Mouse (Mus musculus) CD4-positive, CD25-positive, alpha-beta regulatory T cell, adult 4 months (primary cell): ENCODE measurements around the gene Cacnb1. TPM values are rescaled to one million over a fixed set of nuclear protein-coding genes. Genes with fewer than 3 reads are reported as not detected.
A peak's percentile ranks its signal among the peaks of the same experiment; 100 is the strongest.

Experiments used
- ATAC-seq: one replicate; pipeline ENCODE4 v1.8.0; 2017
- polyA plus RNA-seq, 2 experiments: library from polyadenylated mRNA; unstranded; fragments of 100-300 nt; shearing (Covaris generic); gene quantifications; one replicate each; pipeline ENCODE4 v1.2.1; 2017

Gene Cacnb1
- 1 to 10 TPM; 1.8 to 2.4 TPM for polyA plus RNA-seq

GRCm38 (mm10) chr11:98022555-98023371 lies at the start of gene Cacnb1:
TSS of gene Cacnb1 (minus strand) at chr11:98023034.
- ATAC-seq, result no peak

GRCm38 (mm10) chr11:98067255-98067654 lies 44.4 kb upstream of the Cacnb1 start:
- no peak for ATAC-seq

GRCm38 (mm10) chr11:98066201-98066600 lies 43.4 kb upstream of the Cacnb1 start:
- ATAC-seq, result no peak

- no peak for ATAC-seq
These were observed 39.2 kb upstream of the Cacnb1 start for GRCm38 (mm10) chr11:98061904-98062562.

- ATAC-seq, result no peak
These were observed 38.6 kb upstream of the Cacnb1 start for GRCm38 (mm10) chr11:98061441-98061840.

GRCm38 (mm10) chr11:98060104-98060692 lies 37.4 kb upstream of the Cacnb1 start:
- no peak for ATAC-seq

GRCm38 (mm10) chr11:98059662-98060061 lies 36.8 kb upstream of the Cacnb1 start:
- ATAC-seq, result no peak

- no peak for ATAC-seq
These were observed 35.2 kb upstream of the Cacnb1 start for GRCm38 (mm10) chr11:98057998-98058397.

- no peak for ATAC-seq
These were observed 34.6 kb upstream of the Cacnb1 start for GRCm38 (mm10) chr11:98057466-98057865.

- no peak for ATAC-seq
These were observed 30.4 kb upstream of the Cacnb1 start, which contains the start of gene Stac2 for GRCm38 (mm10) chr11:98052989-98053834. TSS of gene Stac2 (minus strand) at chr11:98053462.

- peak; percentile 23 for ATAC-seq
These were observed 29.5 kb upstream of the Cacnb1 start for GRCm38 (mm10) chr11:98052129-98052988.

GRCm38 (mm10) chr11:98051611-98052128 lies 28.8 kb upstream of the Cacnb1 start:
- ATAC-seq, result no peak

- no peak for ATAC-seq
These were observed 28.1 kb upstream of the Cacnb1 start for GRCm38 (mm10) chr11:98050940-98051339.

GRCm38 (mm10) chr11:98050520-98050815 lies 27.6 kb upstream of the Cacnb1 start:
- no peak for ATAC-seq

- ATAC-seq, result no peak
These were observed 27.1 kb upstream of the Cacnb1 start for GRCm38 (mm10) chr11:98049672-98050519.

GRCm38 (mm10) chr11:98047745-98048144 lies 24.9 kb upstream of the Cacnb1 start:
- no peak for ATAC-seq

- ATAC-seq, result no peak
These were observed 23.6 kb upstream of the Cacnb1 start for GRCm38 (mm10) chr11:98046466-98046865.

- no peak for ATAC-seq
These were observed 22.8 kb upstream of the Cacnb1 start for GRCm38 (mm10) chr11:98045596-98045995.

GRCm38 (mm10) chr11:98044074-98044473 lies 21.2 kb upstream of the Cacnb1 start:
- ATAC-seq, result no peak

GRCm38 (mm10) chr11:98042741-98043140 lies 19.9 kb upstream of the Cacnb1 start:
- no peak for ATAC-seq

- no peak for ATAC-seq
These were observed 18.1 kb upstream of the Cacnb1 start for GRCm38 (mm10) chr11:98040975-98041374.
